Mouse (Mus musculus) hindbrain, embryonic 15.5 days (tissue): ENCODE data around the gene Camkmt. TPM values are rescaled to one million over a fixed set of nuclear protein-coding genes. Genes with fewer than 3 reads are reported as not detected.
A peak's percentile ranks its signal among the peaks of the same experiment; 100 is the strongest.

Source experiments
- ATAC-seq: fragments of 200-750 bp; cut with Nextera tagmentation; 2 replicates; pipeline ENCODE4 v1.8.0; 2017; ENCODE audit warnings: low read depth, moderate number of reproducible peaks, moderate TSS enrichment; ENCODE audit not compliant: low FRiP score
- H3K27ac ChIP-seq: fragments of 300-500 bp; sonication (generic); replicated peaks from 2 replicates; pipeline ENCODE4 v1.5.1; 2015; ENCODE audit warnings: mild to moderate bottlenecking, inconsistent platforms
- H3K27me3 ChIP-seq: fragments of 300-500 bp; sonication (generic); 2 replicates; pipeline ENCODE4 v1.6.1; 2015; ENCODE audit warnings: control low read depth, inconsistent platforms
- H3K36me3 ChIP-seq: fragments of 300-500 bp; sonication (generic); 2 replicates; pipeline ENCODE4 v1.6.1; 2015; ENCODE audit warnings: control low read depth, inconsistent platforms
- H3K4me1 ChIP-seq: fragments of 300-500 bp; sonication (generic); replicated peaks from 2 replicates; pipeline ENCODE4 v1.6.1; 2015; ENCODE audit warnings: control low read depth, inconsistent platforms
- H3K4me2 ChIP-seq: fragments of 300-500 bp; sonication (generic); 2 replicates; pipeline ENCODE4 v1.6.1; 2015; ENCODE audit warnings: moderate library complexity, mild to moderate bottlenecking, inconsistent platforms
- H3K4me3 ChIP-seq: fragments of 300-500 bp; sonication (generic); 2 replicates; pipeline ENCODE4 v1.5.1; 2015; ENCODE audit warnings: mild to moderate bottlenecking, inconsistent platforms
- H3K9ac ChIP-seq: fragments of 300-500 bp; sonication (generic); 2 replicates; pipeline ENCODE4 v1.6.1; 2015; ENCODE audit warnings: inconsistent platforms
- H3K9me3 ChIP-seq: fragments of 300-500 bp; sonication (generic); 2 replicates; pipeline ENCODE4 v1.6.1; 2016; ENCODE audit warnings: control low read depth, inconsistent platforms
- WGBS: fragments of 180-500 bp; shearing (Covaris S2); methylation state at CpG from one replicate; pipeline ENCODE4 v1.1.7; 2015; 5-methylcytosine and 5-hydroxymethylcytosine counted together
- polyA plus RNA-seq: library from polyadenylated mRNA; unstranded; fragments of >200 nt; fragmentation: Nextera tagmentation; extraction: Ambion mirVana; gene quantifications from 2 replicates; pipeline ENCODE4 v1.2.1, GENCODE M21; 2015

The Camkmt gene
- polyA plus RNA-seq, 1 experiment from 2014 or later, result 20.8 TPM

DNA sequence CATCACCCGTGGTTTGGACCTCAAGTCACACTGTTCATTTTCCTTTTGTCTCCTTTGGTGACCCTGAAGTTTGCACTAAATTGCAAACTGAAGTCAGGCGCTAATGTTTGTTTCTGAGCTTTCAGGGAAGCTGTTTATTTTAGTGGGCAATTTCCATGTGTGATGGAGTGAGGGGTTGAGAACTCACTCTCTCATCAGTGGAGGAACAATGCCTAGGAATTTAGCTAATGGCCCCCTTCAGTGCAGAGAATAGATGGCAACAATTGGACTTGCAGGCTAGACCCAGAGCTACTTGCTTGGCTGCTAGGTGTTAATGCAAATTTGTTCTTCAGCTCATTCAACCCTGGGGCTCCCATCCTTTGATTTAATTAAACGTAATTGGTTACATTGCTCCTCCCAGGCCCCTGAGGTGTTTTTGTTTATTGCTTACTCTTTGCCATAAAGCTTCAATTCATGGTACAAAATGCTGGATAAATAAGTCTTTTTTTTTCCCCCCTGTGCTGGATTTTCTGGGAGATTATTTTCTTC is 58.9 kb downstream of the Camkmt start:
- 19% methylated on average over 3 of the region's 3 CpGs for WGBS
- no peak overlapping the region for H3K27ac ChIP-seq
- no peak for ATAC-seq

DNA sequence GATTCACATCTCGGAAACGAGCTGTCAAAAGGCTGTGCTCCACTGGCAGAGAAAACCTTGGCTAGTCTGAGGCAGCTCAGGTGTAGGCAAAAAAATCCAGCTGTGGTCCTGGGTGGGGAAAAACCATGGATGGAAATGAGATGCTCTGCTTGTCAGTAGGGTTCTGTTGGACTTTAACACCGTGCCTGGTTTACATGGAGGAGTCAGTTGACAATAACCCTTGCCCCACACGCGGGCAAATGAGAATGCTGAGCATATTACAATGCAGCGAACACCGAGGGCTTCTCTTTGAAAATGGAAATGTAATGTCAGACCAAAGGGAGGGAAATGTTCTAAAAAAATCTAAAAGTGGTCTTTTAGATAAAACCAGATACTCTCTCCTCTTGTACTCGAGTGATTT is 60.9 kb downstream of the Camkmt start:
- H3K4me1 ChIP-seq, result no peaks in the 10 kb centered on the region; the same call in 1 of the 2 replicates
- no peak overlapping the region for H3K4me2 ChIP-seq
- no peak overlapping the region for H3K27ac ChIP-seq
- no peak overlapping the region for H3K4me3 ChIP-seq
- H3K9me3 ChIP-seq, result no peaks in the 10 kb centered on the region
- no peak overlapping the region for H3K9ac ChIP-seq
- H3K36me3 ChIP-seq, result no peaks in the 10 kb centered on the region
- 76% methylated on average over 8 of the region's 8 CpGs for WGBS
- ATAC-seq, result no peak
- no peaks in the 10 kb centered on the region for H3K27me3 ChIP-seq

More for the DNA sequence above, 58.9 kb downstream of the Camkmt start:
- Histone ChIP-seq H3K9me3 (no peaks in the 10 kb centered on the region), H3K4me2 (no peak overlapping the region), H3K27me3 (no peaks in the 10 kb centered on the region), H3K4me3 (no peak overlapping the region), H3K4me1 (no peaks in the 10 kb centered on the region; the same call in 1 of the 2 replicates), H3K36me3 (no peaks in the 10 kb centered on the region), H3K9ac (no peak overlapping the region)

DNA sequence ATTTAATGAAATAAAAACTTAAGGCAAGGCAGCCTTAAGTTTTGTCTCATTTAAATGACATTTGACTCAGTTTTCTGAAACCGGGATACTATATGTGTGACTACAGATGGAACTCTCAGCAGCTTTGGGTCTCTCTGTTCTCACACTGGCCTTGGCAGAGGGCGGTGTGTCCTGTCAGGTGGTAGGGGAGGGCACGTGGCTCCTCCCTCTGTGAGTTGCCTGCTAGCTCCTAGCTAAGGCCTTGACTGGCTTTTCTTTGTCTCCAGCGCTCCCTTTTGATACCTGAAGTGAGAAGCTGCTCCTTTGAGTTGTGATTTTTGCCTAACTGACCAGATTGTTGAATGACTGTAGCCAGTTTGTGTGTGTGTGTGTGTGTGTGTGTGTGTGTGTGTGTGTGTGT is 67.8 kb downstream of the Camkmt start:
- no peak for ATAC-seq

DNA sequence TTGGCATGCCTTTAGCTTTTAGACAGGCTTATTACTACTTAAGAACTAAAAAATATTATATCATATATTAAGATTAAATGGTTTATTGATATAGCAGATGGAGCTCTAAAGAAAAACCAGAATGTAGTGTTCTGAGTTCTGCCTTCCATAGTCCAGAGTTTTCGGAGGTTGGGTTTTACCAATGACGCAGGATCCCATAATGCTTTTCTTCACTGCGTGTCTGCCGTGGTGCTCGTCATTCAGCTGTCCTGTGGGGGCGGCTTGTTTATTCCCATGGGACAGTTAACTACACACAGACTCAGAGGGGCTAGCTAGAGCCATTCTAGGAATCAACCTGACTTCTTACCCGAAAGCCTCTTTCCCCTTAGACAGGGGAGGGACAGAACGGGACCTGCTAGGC is 69.2 kb downstream of the Camkmt start:
- H3K4me2 ChIP-seq, result no peak overlapping the region
- 80% methylated on average over 8 of the region's 8 CpGs for WGBS
- H3K4me1 ChIP-seq, result 0 out of 2 replicates have a peak, but pooled peaks cover 2% of the 10 kb centered on the region
- no peak overlapping the region for H3K27ac ChIP-seq
- no peak overlapping the region for H3K4me3 ChIP-seq
- no peaks in the 10 kb centered on the region for H3K9me3 ChIP-seq
- no peak overlapping the region for H3K9ac ChIP-seq
- no peaks in the 10 kb centered on the region for H3K36me3 ChIP-seq
- no peaks in the 10 kb centered on the region for H3K27me3 ChIP-seq
- no peak for ATAC-seq

More for the DNA sequence above, 67.8 kb downstream of the Camkmt start:
- Histone ChIP-seq H3K4me2 (no peak overlapping the region), H3K9ac (no peak overlapping the region), H3K27ac (no peak overlapping the region), H3K4me3 (no peak overlapping the region), H3K9me3 (no peaks in the 10 kb centered on the region), H3K36me3 (no peaks in the 10 kb centered on the region), H3K27me3 (no peaks in the 10 kb centered on the region), H3K4me1 (0 out of 2 replicates have a peak, but pooled peaks cover 2% of the 10 kb centered on the region)
- 65% methylated on average over 4 of the region's 4 CpGs for WGBS

DNA sequence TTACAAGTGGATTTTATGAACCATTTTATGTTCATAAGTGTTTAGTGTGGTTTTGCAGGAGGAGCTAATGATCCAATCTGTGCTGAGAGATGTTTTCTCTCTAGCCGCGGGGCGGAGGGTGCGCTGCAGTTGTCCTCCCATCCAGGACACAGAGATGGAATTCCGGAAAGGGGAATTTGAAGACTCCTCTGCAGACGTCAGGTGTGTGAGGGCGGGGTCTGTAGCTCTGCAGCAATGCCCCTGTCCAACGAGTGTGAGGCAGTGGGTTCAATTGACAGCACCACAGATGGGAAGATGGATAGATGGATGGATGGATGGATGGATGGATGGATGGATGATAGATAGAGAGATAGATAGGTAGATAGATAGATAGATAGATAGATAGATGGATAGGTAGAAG is 70.4 kb downstream of the Camkmt start:
- Histone ChIP-seq H3K4me1 (0 out of 2 replicates have a peak, but pooled peaks cover 2% of the 10 kb centered on the region), H3K4me2 (no peak overlapping the region), H3K36me3 (no peaks in the 10 kb centered on the region), H3K27me3 (no peaks in the 10 kb centered on the region), H3K27ac (no peak overlapping the region), H3K9ac (no peak overlapping the region), H3K9me3 (no peaks in the 10 kb centered on the region), H3K4me3 (no peak overlapping the region)
- WGBS, result 93% methylated on average over 8 of the region's 8 CpGs
- ATAC-seq, result no peak

DNA sequence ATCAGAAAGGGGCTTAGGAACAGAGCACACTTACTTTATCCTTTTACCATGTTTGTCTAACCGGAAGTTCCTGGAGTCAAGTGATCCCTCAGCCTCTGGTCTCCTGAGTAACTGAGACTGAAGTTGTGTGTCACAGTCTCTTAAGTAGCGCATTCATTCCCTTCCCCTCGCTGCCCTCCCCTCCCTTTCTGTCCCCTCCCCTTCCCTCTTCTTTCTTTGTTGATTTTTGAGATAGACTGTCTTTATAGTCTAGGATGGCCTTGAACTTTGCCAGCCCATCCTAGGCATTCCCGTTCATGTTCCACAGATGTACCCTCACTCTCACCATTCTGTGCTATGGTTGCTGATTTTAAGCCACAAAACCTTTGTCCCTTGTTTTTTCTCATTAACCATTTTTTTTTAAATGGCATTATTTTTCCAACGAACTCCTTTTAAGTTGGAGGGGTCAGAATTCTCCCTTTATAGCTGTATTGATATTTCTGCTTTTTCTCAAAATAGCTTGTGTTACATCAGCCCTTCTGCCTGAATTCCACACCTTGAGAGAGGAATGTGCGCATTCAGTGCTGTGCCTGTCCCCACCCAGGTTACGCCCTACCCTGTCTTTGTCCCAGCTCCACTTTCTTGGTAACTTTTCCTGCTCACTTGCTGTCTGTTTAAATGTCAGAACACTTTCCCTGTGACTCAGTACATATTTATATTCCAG is 72.4 kb downstream of the Camkmt start:
- Histone ChIP-seq H3K36me3 (no peaks in the 10 kb centered on the region), H3K27me3 (no peaks in the 10 kb centered on the region), H3K4me2 (no peak overlapping the region), H3K4me1 (0 out of 2 replicates have a peak, but pooled peaks cover 2% of the 10 kb centered on the region), H3K27ac (no peak overlapping the region), H3K9me3 (no peaks in the 10 kb centered on the region), H3K9ac (no peak overlapping the region), H3K4me3 (no peak overlapping the region)
- 86% methylated on average over 7 of the region's 7 CpGs for WGBS
- ATAC-seq, result no peak

DNA sequence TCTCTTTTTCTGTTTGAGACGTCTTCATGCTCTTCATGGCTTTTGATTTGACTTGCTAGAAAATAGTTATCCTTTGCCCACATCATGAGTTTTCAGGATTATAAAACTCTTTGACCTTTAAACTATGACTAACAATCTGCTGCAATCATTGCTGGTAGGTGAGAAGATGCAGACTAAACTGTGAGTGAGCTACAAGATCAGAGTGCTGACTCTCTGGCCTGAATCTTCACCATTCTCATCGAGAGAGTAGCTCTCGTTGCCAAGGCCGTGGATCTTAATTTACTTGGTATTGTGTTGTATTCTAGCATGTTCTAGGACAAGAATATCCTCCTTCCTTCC is 72.9 kb downstream of the Camkmt start:
- no peaks in the 10 kb centered on the region for H3K36me3 ChIP-seq
- H3K4me1 ChIP-seq, result 0 out of 2 replicates have a peak, but pooled peaks cover 2% of the 10 kb centered on the region
- H3K27me3 ChIP-seq, result no peaks in the 10 kb centered on the region
- no peak overlapping the region for H3K9ac ChIP-seq
- H3K4me2 ChIP-seq, result no peak overlapping the region
- no peaks in the 10 kb centered on the region for H3K9me3 ChIP-seq
- no peak for ATAC-seq
- no peak overlapping the region for H3K27ac ChIP-seq
- 97% methylated on average over 4 of the region's 4 CpGs for WGBS
- no peak overlapping the region for H3K4me3 ChIP-seq

DNA sequence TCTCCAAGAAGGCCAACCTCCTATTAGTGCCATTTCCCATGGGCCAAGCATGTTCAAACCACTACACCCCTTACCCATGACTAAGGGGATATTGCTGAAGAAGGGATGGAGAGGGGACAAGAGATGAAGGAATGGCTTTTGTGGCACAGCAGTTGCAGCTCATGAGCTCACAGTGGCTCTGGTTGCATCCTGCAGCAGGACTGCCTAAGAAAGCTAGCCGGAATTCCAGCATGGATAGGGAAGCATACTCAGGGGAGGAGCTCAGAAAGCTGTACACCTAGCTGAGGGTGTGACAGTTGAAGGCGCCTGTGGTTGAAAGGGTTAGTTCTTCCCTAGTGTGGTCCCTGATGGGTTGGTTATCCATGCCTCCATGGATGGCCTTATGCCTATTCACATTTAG is 78.4 kb downstream of the Camkmt start:
- H3K4me2 ChIP-seq, result no peak overlapping the region
- 94% methylated on average over 2 of the region's 2 CpGs for WGBS
- H3K36me3 ChIP-seq, result no peaks in the 10 kb centered on the region
- H3K4me1 ChIP-seq, result no peaks in the 10 kb centered on the region
- no peak overlapping the region for H3K9ac ChIP-seq
- H3K27me3 ChIP-seq, result no peaks in the 10 kb centered on the region
- no peaks in the 10 kb centered on the region for H3K9me3 ChIP-seq
- H3K4me3 ChIP-seq, result no peak overlapping the region
- no peak for ATAC-seq
- no peak overlapping the region for H3K27ac ChIP-seq

DNA sequence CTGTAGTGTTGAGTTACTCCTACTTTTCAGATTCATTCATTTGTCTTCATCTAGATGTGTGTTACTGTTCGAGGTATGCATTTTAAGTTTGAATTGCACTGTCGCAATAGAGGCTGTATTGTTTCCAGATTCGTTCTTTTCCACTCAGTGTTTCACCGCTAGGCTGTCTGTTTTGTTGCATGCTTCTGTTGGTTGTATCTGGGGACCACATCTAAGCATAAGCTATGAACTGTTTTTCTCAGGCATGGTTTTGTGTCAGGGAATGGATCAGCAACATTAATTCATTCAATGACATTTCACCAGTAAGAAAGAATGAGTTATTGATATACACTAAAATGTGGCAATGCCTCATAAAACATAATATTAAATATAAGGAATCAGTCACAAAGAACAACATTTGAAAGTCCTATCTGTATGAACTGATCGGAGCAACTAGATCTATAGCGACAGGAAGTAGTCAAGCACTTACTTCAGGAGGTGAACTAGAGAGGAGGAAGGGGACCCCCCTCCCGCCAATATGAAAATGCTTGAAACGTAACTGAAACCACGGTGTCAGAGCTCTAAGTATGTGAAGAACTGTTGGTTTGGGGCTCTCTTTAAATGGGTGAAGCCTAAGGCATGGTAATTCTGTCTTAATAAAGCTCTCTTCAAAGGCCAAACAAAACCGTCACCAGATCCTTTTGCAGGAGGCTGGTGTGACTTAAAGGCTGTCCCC is 80.3 kb downstream of the Camkmt start:
- Histone ChIP-seq H3K4me2 (no peak overlapping the region), H3K9ac (no peak overlapping the region), H3K27ac (no peak overlapping the region), H3K4me1 (no peaks in the 10 kb centered on the region), H3K4me3 (no peak overlapping the region), H3K36me3 (no peaks in the 10 kb centered on the region), H3K27me3 (no peaks in the 10 kb centered on the region), H3K9me3 (no peaks in the 10 kb centered on the region)
- no peak for ATAC-seq
- 79% methylated on average over 10 of the region's 10 CpGs for WGBS

DNA sequence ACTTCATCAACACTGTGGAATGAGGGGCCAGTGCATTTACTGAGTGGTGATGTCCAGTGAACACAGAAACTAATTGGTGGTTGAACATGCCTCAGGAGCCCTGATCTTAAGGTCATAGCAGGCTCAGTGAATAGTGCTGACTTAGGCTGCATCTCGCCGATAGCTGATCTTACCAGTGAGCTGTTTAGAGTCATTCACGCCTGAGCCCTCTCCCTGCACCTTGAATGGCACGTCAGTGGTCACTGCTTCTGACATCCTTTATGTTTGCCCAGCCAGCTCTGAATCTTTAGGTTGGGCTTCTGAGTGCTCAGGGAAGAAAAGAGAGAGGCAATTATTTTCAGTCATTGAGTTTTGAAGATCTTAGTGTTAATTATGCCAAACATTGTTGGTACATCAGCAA is 81.6 kb downstream of the Camkmt start:
- H3K4me2 ChIP-seq, result no peak overlapping the region
- H3K9me3 ChIP-seq, result no peaks in the 10 kb centered on the region
- no peaks in the 10 kb centered on the region for H3K4me1 ChIP-seq
- H3K9ac ChIP-seq, result no peak overlapping the region
- ATAC-seq, result no peak
- no peaks in the 10 kb centered on the region for H3K36me3 ChIP-seq
- WGBS, result 24% methylated on average over 4 of the region's 4 CpGs
- no peak overlapping the region for H3K4me3 ChIP-seq
- no peak overlapping the region for H3K27ac ChIP-seq
- H3K27me3 ChIP-seq, result no peaks in the 10 kb centered on the region

DNA sequence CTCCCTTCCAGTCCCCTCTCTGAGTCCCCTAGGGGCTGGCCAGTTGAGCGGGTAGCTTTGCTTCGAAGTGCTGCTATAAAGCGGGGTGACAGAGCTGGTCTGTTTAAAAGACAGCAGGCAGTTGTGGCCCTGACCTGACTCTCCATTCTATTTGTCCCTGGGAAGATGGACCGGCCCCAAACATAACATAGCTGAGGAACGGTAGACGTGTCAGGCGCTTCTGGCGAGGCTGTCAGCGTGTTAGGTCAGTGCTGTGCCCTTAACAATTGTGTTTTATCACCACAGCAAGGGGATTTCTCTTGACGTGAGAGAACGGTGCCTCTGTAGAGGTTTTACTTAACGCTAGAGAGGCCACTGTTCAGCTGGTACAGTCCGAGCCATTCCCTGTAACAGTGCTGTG is 86.9 kb downstream of the Camkmt start:
- no peak overlapping the region for H3K27ac ChIP-seq
- no peaks in the 10 kb centered on the region for H3K27me3 ChIP-seq
- no peak overlapping the region for H3K9ac ChIP-seq
- WGBS, result 50% methylated on average over 13 of the region's 13 CpGs
- H3K9me3 ChIP-seq, result no peaks in the 10 kb centered on the region
- H3K4me3 ChIP-seq, result no peak overlapping the region
- no peaks in the 10 kb centered on the region for H3K36me3 ChIP-seq
- no peak overlapping the region for H3K4me2 ChIP-seq
- ATAC-seq, result no peak
- H3K4me1 ChIP-seq, result peaks cover 7% of the 10 kb centered on the region

DNA sequence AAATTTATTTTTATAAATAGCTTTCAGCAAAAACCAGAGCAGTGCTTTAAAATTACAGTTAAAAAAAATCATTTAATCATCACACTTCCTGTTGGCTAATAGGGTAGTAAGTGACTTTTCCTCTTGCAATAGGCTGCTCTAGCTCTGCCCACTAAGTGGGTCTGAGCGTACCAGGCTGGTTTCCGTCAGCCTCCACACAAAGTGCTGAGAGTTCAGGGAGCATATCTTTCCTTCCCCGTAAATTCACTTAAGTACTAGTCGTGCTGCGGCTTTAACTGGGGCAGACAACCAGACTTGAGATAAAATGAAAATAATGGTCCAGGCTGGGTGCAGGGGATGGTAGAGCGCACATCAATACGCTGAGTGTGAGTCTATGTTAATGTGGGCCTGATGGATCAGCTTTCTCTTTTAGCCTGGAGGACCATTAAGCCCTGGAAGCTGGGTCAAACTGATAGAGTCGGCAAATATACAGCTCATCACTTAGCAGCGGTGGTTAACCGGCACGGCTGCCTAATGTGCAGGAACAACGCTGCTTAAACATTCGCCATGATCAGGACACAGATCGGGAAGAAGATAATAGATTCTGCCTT is 90.2 kb downstream of the Camkmt start:
- H3K27ac ChIP-seq, result no peak overlapping the region
- H3K27me3 ChIP-seq, result no peaks in the 10 kb centered on the region
- no peak overlapping the region for H3K9ac ChIP-seq
- 0 out of 2 replicates have a peak overlapping the region, but pooled peaks have one; percentile 15 for H3K4me3 ChIP-seq
- WGBS, result 29% methylated on average over 14 of the region's 14 CpGs
- peaks cover 7% of the 10 kb centered on the region for H3K4me1 ChIP-seq
- no peaks in the 10 kb centered on the region for H3K9me3 ChIP-seq
- H3K4me2 ChIP-seq, result peak overlapping the region; percentile 41
- no peaks in the 10 kb centered on the region for H3K36me3 ChIP-seq
- peak; percentile 48 for ATAC-seq
